Mouse (Mus musculus): ENCODE data around the gene Jag2.

Gene Jag2

DNA sequence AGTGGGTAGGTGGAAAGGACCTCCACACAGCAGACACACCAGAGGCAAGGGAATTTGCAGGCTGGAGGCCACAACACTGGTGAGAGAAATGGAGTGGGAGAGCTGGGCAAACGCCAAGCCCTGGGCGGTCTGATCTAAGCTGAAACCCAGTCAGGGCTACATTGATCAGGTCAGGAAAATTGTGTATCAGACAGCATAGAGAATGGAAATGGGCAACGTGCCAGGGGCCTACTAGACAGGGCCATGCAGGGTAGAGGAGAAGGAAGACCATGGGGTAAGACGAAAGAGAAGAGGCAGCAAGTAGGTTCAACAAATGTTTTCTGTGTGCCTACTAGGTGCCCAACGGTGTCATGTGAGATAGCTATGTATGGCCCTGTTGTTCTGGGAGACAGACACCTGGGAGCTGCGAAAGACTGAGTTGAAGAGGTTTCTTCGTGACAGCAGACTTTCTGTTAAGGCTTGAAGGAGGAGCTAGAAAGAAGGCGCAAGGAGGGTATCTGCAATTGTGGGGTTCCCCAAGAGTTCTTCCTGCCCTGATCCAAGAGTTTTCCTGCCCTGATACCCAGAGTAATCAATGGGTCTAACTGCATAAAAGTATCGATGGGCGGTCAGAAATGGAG is 11.7 kb upstream of the Jag2 start:
- DNase-seq (ENCODE audit: low spot score), result peak; percentile 77

- no peak for DNase-seq (ENCODE audit: low spot score)
Measured at GRCm38 (mm10) chr12:112940710-112941109, 11.1 kb upstream of the Jag2 start.

- no peak for DNase-seq (ENCODE audit: low spot score)
Measured at GRCm38 (mm10) chr12:112940238-112940637, 10.7 kb upstream of the Jag2 start.

GRCm38 (mm10) chr12:112938873-112939565 is 9.4 kb upstream of the Jag2 start:
- DNase-seq (ENCODE audit: low spot score), result no peak

DNA sequence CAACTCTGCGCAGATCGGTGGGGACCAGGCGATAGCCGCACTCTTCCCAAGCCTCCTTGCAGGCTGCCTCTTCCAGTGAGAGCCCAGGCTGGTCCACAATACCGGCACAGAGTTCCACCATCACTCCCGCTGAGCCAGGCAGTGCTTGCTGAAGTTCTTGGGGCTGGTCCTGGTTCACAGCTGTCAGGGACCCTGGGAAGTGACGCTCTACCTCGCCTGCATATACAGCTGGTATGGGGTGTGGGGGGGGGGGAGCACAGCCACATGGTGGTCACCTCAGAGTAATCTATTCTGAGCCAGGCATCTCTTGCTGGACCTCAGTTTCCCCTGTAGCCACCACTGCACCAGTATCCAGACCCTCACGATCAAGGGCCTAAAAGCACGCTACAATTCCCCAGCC is 8.8 kb upstream of the Jag2 start:
- DNase-seq (ENCODE audit: low spot score), result no peak

GRCm38 (mm10) chr12:112937906-112938305 is 8.3 kb upstream of the Jag2 start:
- no peak for DNase-seq (ENCODE audit: low spot score)

DNA sequence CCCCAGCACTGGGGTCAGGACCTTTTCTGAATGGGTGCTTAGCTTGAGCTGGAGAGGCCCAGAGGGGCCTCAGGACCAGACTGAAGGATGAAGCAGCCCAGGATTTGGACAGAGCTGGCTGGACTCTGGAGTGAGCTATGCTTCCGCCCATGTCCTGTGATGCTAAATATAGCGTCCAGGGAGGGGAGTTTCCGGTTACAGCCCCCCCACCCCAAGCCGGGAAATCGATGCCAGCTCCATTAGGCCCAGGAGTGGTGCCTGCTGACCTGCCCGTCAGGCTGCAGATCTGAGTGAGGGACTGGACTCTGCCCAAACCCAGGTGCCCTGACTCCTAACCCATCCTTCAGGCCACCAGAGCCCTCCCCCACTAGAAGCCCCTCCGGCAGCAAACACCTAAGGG is 3.1 kb upstream of the Jag2 start:
- DNase-seq (ENCODE audit: low spot score), result no peak

- peak; percentile 56 for DNase-seq (ENCODE audit: low spot score)
Measured at GRCm38 (mm10) chr12:112928401-112929241, 955 bp downstream of the Jag2 start.

GRCm38 (mm10) chr12:112927265-112927664 is 2.3 kb downstream of the Jag2 start:
- DNase-seq (ENCODE audit: low spot score), result peak; percentile 62

DNA sequence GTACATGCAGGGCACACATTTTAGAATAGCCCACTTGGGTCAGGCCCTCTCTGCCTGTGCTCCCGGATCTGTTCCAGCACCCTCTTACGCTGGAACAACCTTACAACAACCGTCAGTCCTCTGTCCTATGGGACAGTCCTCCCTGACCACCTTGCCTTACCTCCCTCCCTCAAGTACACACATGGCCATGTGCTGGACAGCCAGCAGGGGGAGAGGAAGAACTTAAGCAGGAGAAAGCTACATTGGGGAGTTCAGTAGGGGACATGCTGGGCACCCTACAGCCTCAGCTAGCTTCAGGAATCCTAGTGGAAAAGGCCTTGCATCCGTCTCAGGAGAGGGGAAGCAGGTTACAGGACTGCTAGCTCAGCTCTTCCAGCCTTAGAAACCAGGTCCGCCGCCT is 3.6 kb downstream of the Jag2 start:
- no peak for DNase-seq (ENCODE audit: low spot score)

DNA sequence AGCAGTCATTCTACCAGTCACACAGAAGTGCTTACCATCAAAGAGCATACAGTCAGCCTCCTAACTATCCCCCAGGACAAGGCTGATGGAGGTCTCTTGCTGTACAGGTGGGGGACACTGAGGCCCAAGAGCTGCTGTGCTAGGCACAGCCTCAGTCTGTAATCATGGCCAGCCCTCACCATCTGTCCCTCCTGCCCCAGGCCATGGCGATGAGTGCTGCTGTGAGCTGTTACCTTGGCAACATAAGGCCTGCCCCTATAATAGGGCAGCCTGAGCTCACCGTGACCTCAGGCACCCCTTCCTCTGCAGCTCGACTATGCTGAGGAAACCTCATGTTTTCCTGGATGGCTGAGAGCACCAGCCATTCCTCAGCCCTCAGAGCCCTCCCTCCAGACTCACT is 7.0 kb downstream of the Jag2 start:
- DNase-seq (ENCODE audit: low spot score), result no peak

DNA sequence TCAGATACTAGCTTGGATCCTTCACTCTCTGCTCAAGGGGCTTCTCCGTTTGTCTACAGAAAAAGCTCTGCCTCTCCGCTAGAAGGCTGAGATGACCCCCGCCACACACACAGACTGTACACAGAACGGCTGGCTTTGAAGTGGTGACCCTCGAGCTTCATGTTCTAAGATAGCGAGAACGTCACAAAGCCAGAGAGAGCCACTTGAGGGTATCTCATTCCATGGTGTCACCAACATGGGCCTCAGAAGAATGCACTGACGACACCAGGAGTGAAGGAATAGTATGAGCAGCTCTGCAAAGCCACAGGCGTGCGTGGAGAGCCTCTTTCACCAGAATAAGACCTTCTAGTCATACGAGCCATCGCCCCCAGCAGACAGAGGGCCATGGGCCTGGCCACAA is 8.1 kb downstream of the Jag2 start:
- no peak for DNase-seq (ENCODE audit: low spot score)

DNA sequence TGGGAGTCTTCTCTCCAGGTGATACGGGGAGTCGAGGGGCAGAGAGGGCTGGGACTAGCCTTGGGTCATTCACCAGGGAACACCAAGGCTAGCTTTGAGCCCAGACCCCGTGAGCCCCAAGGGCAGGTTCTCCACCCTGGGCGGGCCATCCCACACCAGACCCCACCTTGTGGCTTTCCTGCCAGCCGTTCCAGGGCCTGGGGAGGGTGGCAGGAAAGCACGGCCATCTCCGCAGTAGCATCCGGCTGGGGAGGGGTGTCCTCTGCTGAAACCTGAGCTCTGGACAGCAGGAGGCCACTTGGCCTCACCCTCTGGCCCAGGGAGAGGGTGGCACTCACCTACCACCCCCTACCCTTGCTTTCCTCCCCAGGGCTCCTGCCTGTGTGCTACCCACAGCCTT is 11.7 kb downstream of the Jag2 start:
- no peak for DNase-seq (ENCODE audit: low spot score)

GRCm38 (mm10) chr12:112917486-112917885 is 12.1 kb downstream of the Jag2 start:
- no peak for DNase-seq (ENCODE audit: low spot score)

DNA sequence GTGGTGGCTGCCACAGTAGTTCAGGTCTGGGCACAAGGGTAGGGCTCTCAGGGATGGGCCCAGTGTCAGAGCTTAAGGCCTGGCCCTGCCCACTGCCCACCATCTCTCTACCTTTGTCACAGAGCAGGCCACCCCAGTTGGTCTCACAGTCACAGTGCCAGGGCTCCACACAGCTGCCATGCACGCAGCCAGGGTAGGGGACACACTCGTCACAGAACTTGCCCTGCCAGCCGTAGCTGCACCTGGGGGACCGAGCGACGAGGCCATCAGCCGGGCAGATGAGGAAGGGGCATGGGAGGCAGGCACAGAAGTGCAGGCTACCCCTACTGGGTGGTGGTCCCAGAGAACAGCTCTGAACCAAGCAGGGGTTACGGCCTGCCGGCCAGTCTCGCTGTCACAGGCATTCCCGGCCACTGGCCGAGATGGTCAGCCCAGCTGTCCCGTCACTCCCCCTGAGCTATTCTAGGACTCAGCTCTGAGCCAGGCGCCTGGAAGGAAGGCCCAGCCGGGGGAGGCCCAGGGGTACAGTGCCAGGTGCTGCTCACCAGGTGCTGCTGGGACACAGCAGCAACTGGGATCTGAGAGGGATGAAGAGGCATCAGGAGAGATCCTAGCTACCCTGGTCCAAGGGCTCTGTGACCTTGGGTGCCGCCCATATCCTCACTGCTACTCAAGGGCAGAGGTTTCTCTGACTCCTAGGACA is 12.7 kb downstream of the Jag2 start:
- DNase-seq (ENCODE audit: low spot score), result no peak

DNA sequence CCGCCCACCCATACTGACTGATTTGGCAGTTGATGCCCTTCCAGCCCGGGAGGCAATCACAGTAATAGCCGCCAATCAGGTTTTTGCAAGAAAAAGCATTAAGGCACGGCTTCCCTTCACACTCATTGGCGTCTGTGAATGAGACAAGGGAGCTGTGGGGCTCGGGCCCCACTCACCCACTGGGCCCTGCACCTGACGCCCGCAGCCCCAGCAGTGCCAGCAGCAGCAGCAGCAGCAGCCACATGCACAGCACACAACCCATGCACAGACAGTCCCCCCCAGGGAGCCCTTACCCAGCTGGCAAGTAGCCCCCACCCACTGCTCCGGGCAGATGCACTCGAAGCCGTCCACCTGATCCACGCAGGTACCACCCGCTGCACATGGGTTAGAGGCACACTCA is 14.0 kb downstream of the Jag2 start:
- DNase-seq (ENCODE audit: low spot score), result no peak

DNA sequence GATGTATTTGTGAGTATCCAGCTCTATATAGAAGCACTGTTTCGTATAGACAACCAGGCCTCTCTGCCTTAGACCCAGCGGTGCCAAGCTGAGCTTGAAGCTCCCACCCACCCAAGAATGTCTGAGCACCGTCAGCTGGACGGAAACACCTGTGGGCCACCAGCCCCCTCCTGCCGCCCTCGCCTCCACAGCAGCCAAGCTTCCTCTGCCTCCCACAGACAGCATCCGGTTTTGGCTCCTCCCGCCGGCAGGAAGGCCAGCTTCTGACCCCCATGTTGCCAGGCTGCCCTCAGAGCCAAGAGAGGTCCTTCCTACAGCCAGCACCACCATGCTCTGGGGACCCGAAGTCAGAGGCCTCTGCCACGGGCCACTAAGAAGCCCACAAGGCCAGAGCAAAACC is 15.0 kb downstream of the Jag2 start:
- no peak for DNase-seq (ENCODE audit: low spot score)

- no peak for DNase-seq (ENCODE audit: low spot score)
Measured at GRCm38 (mm10) chr12:112912951-112913745, 16.4 kb downstream of the Jag2 start.

DNA sequence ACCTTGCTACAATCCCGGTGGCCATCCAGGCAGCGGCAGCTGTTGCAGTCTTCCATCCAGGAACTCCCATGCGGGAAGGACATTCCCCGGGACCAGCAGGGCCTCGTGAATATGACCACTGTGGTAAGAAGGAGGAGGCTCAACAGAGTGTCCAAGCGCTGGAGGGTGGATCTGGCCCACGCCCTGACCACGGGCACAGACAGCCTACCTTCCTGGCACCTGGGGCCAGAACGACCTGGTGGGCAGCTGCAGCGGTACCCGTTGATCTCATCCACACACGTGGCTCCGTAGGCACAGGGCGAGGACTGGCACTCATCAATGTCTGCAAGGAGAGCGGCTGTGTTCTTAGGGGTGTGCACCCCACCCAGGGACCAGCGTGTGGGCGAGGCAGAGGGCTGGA is 17.9 kb downstream of the Jag2 start:
- DNase-seq (ENCODE audit: low spot score), result no peak

GRCm38 (mm10) chr12:112908991-112909390 is 20.6 kb downstream of the Jag2 start:
- DNase-seq (ENCODE audit: low spot score), result no peak

DNA sequence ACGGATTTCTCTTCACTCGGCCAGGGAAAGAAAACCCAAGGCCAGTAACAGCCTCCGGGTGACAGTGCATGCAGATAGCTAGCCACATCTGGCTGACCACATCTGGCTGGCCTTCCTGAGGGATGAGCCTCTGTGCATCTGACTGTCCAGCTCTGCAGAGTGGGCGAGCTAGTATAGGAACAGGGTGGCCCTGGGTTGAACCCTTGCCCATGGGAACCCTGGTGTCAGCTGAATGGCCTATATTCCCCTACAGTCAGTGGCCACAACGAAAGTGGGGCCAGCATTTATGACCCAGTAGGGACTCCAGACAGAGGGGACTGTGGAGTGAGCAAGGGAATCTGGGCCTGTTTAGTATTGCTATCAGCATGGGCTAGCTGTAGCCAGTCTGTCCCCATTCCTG is 24.6 kb downstream of the Jag2 start:
- no peak for DNase-seq (ENCODE audit: low spot score)

DNA sequence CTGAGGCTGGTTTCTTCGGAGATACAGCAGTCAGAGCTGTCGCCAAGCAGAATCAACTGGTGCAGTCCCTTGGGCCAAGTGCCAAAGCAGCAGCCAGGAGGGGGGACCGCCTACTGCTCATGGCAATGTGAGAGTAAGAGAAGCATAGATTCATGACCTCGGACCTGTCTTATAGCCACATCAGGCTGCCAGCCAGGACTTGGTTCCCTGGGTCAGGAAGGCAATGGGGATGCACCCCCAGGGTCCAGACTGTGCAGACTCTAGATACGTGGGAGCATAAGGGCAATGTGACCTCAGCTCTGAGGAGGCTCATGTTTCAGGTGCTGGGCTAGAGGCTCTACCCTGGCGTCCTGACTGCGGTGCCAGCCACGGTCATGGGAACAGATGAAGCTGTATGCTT is 25.6 kb downstream of the Jag2 start:
- no peak for DNase-seq (ENCODE audit: low spot score)

All from testis, postnatal 10 days (tissue).